Mouse (Mus musculus): Measurements from ENCODE around the gene Ntng1.

Gene Ntng1

GRCm38 (mm10) chr3:110054125-110054524 is 89.7 kb downstream of the Ntng1 start:
- no peak for DNase-seq

- no peak for DNase-seq
Observed at GRCm38 (mm10) chr3:110048152-110048551, 95.7 kb downstream of the Ntng1 start.

GRCm38 (mm10) chr3:110046750-110047149 is 97.1 kb downstream of the Ntng1 start:
- DNase-seq: no peak

- DNase-seq: no peak
Observed at GRCm38 (mm10) chr3:110044209-110044608, 99.6 kb downstream of the Ntng1 start.

GRCm38 (mm10) chr3:110043641-110044187 is 100.1 kb downstream of the Ntng1 start:
- DNase-seq: no peak

- no peak for DNase-seq
Observed at GRCm38 (mm10) chr3:110022783-110023599, 120.8 kb downstream of the Ntng1 start.

GRCm38 (mm10) chr3:110010870-110011626 is 132.8 kb downstream of the Ntng1 start:
- DNase-seq: no peak

- DNase-seq: no peak
Observed at GRCm38 (mm10) chr3:110010441-110010840, 133.4 kb downstream of the Ntng1 start.

- DNase-seq: no peak
Observed at GRCm38 (mm10) chr3:110000349-110000748, 143.5 kb downstream of the Ntng1 start.

GRCm38 (mm10) chr3:109995663-109996024 is 148.2 kb downstream of the Ntng1 start:
- DNase-seq: no peak

- DNase-seq: no peak
Observed at GRCm38 (mm10) chr3:109994978-109995662, 148.7 kb downstream of the Ntng1 start.

- DNase-seq: no peak
Observed at GRCm38 (mm10) chr3:109984086-109984485, 159.7 kb downstream of the Ntng1 start.

GRCm38 (mm10) chr3:109977614-109978013 is 166.2 kb downstream of the Ntng1 start:
- DNase-seq: no peak

- DNase-seq: no peak
Observed at GRCm38 (mm10) chr3:109975106-109975505, 168.7 kb downstream of the Ntng1 start.

GRCm38 (mm10) chr3:109971465-109971864 is 172.3 kb downstream of the Ntng1 start:
- DNase-seq: no peak

GRCm38 (mm10) chr3:109970181-109970580 is 173.6 kb downstream of the Ntng1 start:
- DNase-seq: no peak

- no peak for DNase-seq
Observed at GRCm38 (mm10) chr3:109962631-109963030, 181.2 kb downstream of the Ntng1 start.

- DNase-seq: no peak
Observed at GRCm38 (mm10) chr3:109942960-109943359, 200.9 kb downstream of the Ntng1 start.

- no peak for DNase-seq
Observed at GRCm38 (mm10) chr3:109937634-109938033, 206.2 kb downstream of the Ntng1 start.

- DNase-seq: no peak
Observed at GRCm38 (mm10) chr3:109936275-109936674, 207.5 kb downstream of the Ntng1 start.

GRCm38 (mm10) chr3:109932261-109932660 is 211.6 kb downstream of the Ntng1 start:
- no peak for DNase-seq

- no peak for DNase-seq
Observed at GRCm38 (mm10) chr3:109931021-109931420, 212.8 kb downstream of the Ntng1 start.

GRCm38 (mm10) chr3:109923788-109924187 is 220.0 kb downstream of the Ntng1 start:
- DNase-seq: no peak
